Mouse (Mus musculus) MEL (cell line): ENCODE data around the gene Zc3h10.
"Not testable (repeated sequence)": the region's sequence is repeated elsewhere in the genome, so short reads cannot be mapped to it uniquely, and the experiment has no call there.

Experiments
- EP300 ChIP-seq, 2 experiments: IDR thresholded peaks; 2 replicates each; pipeline ENCODE4 v1.6.1; 2011; ENCODE audit warnings: improper control_type of control experiment in 2 of 2, low read length in 2 of 2, low read depth in 1 of 2, mild to moderate bottlenecking in 1 of 2
- HCFC1 ChIP-seq: IDR thresholded peaks from 2 replicates; pipeline ENCODE4 v1.6.1; 2012; ENCODE audit warnings: low read depth, mild to moderate bottlenecking, inconsistent platforms, low read length, improper control_type of control experiment, moderate library complexity
- POLR2A ChIP-seq, 2 experiments: IDR thresholded peaks; 2 replicates each; pipeline ENCODE4 v1.6.1; 2011 to 2012; ENCODE audit warnings: low read length in 2 of 2, mild to moderate bottlenecking in 2 of 2, control low read depth in 1 of 2, improper control_type of control experiment in 1 of 2, low read depth in 1 of 2, moderate library complexity in 1 of 2; ENCODE audit not compliant: control insufficient read depth in 1 of 2, insufficient read depth in 1 of 2, poor library complexity in 1 of 2

- not testable (repeated sequence) for TF ChIP-seq HCFC1; POLR2A (IDR thresholded peaks at IDR 0.05; ENCODE audit: control insufficient read depth in 1 of 2, insufficient read depth in 1 of 2, low read depth in 1 of 2, low read length in 2 of 2, poor library complexity in 1 of 2); EP300 (IDR thresholded peaks at IDR 0.05; ENCODE audit: low read depth in 1 of 2, low read length in 2 of 2)
Observed at GRCm38 (mm10) chr10:128505371-128505667, 42.3 kb downstream of the Zc3h10 start.
